Mouse (Mus musculus) megakaryocyte, embryonic 14.5 days (primary cell): ENCODE measurements around the gene Grin2a. TPM values are rescaled to one million over a fixed set of nuclear protein-coding genes. Genes with fewer than 3 reads are reported as not detected.

Experiments
- H3K27me3 ChIP-seq: replicated peaks from 2 replicates; pipeline ENCODE3; 2012; ENCODE audit warnings: inconsistent platforms
- H3K36me3 ChIP-seq: replicated peaks from 2 replicates; pipeline ENCODE3; 2012; ENCODE audit warnings: low read length, inconsistent platforms, mixed read lengths
- H3K4me1 ChIP-seq: 2 replicates; pipeline ENCODE4 v1.6.1; 2012; ENCODE audit warnings: inconsistent platforms
- H3K4me3 ChIP-seq: replicated peaks from 2 replicates; pipeline ENCODE3; 2012; ENCODE audit warnings: moderate library complexity, mild to moderate bottlenecking, inconsistent platforms
- H3K9me3 ChIP-seq: 2 replicates; pipeline ENCODE4 v1.6.1; 2012; ENCODE audit warnings: inconsistent platforms
- FLI1 ChIP-seq: IDR thresholded peaks from 2 replicates; pipeline ENCODE4 v1.6.1; 2012; ENCODE audit warnings: low read length, inconsistent platforms, mixed read lengths
- GATA1 ChIP-seq: IDR thresholded peaks from 3 replicates; pipeline ENCODE4 v1.6.1; 2012; ENCODE audit warnings: mixed read lengths, low read length, inconsistent platforms, borderline replicate concordance
- polyA plus RNA-seq: library from polyadenylated mRNA; stranded (reverse); fragments of >175 nt; gene quantifications from 2 replicates; pipeline ENCODE4 v1.2.3, GENCODE M21; 2012; ENCODE audit warnings: low replicate concordance; ENCODE audit not compliant: insufficient read depth

The Grin2a gene
- polyA plus RNA-seq, 1 experiment, result not detected

DNA sequence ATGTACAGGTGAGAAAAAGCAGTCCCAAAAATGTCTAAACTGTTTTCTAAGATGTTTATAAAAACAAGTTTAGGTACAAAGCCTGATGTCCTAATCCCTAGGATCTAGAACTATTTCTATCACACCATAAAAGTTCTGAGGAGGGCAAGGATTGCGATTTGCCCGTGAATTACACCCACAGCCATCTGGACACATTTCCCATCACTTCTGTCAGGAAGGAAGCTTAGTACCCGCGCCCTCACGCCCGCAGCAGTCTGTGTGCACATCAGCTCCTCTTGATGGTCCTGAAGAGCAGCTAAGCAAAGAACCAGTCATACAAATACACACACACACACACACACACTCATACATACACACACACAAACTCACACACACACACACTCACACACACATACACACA is 252.9 kb downstream of the Grin2a start:
- Histone ChIP-seq H3K4me3 (no peak overlapping the region), H3K36me3 (no peaks in the 10 kb centered on the region), H3K9me3 (peaks cover 19% of the 10 kb centered on the region), H3K27me3 (no peaks in the 10 kb centered on the region), H3K4me1 (no peaks in the 10 kb centered on the region)
- TF ChIP-seq FLI1 (no peak), GATA1 (no peak)

DNA sequence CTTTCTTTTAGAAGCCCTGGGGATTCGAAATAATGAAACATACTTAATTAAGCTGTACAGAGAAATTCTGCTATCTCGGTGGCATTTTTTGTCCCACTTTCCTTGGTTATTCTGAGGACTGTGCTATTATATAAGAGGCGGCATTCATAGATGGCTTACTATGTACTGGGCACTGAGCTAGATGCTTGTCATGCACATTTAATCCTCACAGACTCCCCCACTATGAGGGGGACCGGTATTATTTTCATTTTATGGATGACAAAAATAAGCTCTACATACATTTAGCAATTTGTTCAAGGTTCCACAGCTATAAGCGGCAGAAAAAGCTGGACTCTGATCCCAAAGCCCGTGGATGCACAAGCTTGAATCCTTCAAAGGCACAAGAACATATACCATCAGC is 256.7 kb downstream of the Grin2a start:
- Histone ChIP-seq H3K4me3 (no peak overlapping the region), H3K36me3 (no peaks in the 10 kb centered on the region), H3K27me3 (no peaks in the 10 kb centered on the region), H3K9me3 (peaks cover 38% of the 10 kb centered on the region), H3K4me1 (no peaks in the 10 kb centered on the region)
- no peak for TF ChIP-seq GATA1
- no peak for TF ChIP-seq FLI1

DNA sequence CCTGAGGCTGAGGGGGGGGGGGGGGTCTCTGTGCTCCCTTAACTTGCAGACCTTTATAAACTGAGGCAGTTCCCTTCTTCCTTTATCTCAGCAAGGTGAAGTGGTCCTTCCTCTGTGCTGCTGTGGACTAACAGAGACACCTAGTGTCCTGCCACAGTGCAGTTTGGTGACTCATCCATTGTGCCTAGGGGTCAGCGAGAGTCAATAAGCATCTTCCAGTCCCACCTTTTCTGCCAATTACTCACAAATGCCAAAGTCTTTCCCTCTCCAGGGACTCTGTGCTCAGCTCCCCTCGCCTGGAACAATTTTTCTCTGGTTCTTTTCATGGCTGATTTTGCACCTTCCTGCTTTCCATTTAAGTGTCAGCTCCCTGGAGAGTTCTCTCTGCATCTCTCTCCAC is 258.2 kb downstream of the Grin2a start:
- H3K4me3 ChIP-seq, result no peak overlapping the region
- H3K36me3 ChIP-seq, result no peaks in the 10 kb centered on the region
- H3K9me3 ChIP-seq, result peaks cover 45% of the 10 kb centered on the region
- H3K27me3 ChIP-seq, result no peaks in the 10 kb centered on the region
- no peak for TF ChIP-seq FLI1
- no peak for TF ChIP-seq GATA1
- H3K4me1 ChIP-seq, result no peaks in the 10 kb centered on the region

DNA sequence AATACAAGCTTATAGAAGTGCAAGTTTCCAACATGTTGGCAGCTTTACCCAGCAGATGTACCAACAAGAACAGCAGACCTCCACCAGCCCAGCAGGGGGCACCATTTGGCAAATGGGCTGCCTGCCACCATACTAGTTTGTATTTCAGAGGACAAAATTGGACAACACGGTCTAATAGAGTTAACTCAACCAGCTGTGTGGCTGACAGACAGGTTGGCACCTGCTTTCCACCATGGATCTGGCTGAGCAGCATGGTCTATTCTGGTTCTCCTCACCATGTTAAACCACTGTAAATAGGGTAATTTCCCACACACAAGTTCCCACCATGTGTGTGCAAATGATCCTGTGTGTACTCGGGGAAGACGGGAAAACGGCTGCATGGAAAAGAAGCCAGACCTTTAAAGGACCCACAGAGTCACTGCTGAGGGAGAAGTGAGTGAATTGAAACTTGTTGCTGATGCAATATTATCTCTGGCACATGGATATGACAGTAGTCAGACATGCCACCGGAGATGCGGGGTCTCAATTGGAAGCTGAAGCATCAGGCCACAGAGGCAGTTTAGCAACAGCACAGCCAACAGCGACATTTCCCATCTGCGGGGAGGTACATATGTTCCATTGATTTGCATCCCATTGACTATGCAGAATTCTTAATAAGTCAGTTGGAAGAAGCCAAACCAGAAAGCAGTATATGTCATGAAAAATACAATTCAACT is 259.8 kb downstream of the Grin2a start:
- peaks cover 42% of the 10 kb centered on the region for H3K9me3 ChIP-seq
- TF ChIP-seq GATA1 (no peak), FLI1 (no peak)
- no peaks in the 10 kb centered on the region for H3K4me1 ChIP-seq
- no peak overlapping the region for H3K4me3 ChIP-seq
- H3K36me3 ChIP-seq, result no peaks in the 10 kb centered on the region
- no peaks in the 10 kb centered on the region for H3K27me3 ChIP-seq

DNA sequence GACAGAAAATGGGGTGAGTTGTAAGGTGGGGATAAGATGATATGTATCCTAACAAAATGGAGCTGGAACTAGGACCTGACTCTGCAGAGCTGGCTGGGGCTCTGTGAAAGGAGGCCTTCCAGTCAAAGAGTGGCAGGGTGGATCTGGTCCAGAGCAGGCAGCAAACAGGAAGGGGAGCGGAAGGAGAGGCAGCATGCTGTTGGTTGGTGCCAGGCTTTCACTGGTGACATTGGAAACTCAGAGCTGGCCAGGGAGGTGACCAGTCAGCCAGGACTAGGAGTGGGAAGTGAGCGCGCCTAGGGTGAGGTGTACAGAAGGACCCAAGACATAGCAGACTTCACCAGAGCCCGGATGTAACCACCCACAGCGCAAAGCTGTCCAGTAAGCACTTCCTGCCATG is 267.8 kb downstream of the Grin2a start:
- no peaks in the 10 kb centered on the region for H3K36me3 ChIP-seq
- no peaks in the 10 kb centered on the region for H3K4me1 ChIP-seq
- no peak for TF ChIP-seq FLI1
- no peak for TF ChIP-seq GATA1
- H3K4me3 ChIP-seq, result no peak overlapping the region
- H3K9me3 ChIP-seq, result peaks cover 27% of the 10 kb centered on the region
- H3K27me3 ChIP-seq, result no peaks in the 10 kb centered on the region

DNA sequence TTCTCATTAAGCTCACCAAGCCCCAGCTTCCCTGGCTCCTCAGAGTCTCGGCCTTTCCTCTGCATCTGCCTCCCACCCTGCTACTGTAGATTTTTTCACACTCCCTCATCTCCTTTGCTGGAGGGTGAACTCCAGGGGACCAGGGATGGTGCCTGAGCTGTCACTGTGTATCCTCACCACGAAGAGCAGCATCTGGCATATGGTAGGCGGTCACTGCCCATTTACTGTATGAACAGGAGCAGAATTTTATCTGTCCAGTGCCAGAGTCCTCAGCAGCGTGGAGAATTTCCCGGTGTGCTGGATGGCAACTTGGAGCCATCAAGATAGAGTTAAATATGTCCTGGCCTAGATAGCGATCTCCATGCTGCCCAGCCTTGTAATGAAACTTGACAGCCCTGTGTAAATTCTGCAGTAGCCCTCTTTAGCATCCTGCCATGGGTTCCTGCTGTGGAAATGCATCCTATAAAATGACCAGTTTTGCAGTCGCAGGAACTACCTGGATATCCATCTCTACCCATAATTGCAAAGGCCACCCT is 269.7 kb downstream of the Grin2a start:
- H3K4me3 ChIP-seq, result no peak overlapping the region
- no peaks in the 10 kb centered on the region for H3K4me1 ChIP-seq
- peaks cover 32% of the 10 kb centered on the region for H3K9me3 ChIP-seq
- H3K27me3 ChIP-seq, result no peaks in the 10 kb centered on the region
- H3K36me3 ChIP-seq, result no peaks in the 10 kb centered on the region
- TF ChIP-seq FLI1, result no peak
- no peak for TF ChIP-seq GATA1

DNA sequence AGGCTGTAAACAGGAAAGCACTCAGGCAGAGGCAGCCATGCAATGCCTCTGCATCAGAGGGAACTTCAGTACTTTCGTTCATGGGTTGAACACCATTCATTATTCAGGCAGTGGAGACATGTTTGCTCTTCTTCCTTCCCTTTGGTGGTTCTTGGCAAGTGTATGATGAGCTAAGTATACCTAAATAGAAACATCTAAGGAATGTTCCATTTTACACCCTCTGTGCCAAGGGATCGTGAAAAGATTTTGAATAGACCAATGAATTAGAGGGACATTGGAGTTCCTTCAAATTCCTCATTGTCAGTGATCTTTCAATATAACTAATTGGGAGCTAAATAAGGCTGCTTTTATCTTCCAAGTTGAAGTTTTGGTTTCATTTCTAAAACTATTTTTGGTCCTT is 284.0 kb downstream of the Grin2a start:
- H3K4me1 ChIP-seq, result no peaks in the 10 kb centered on the region
- H3K27me3 ChIP-seq, result no peaks in the 10 kb centered on the region
- no peak overlapping the region for H3K4me3 ChIP-seq
- no peaks in the 10 kb centered on the region for H3K36me3 ChIP-seq
- TF ChIP-seq GATA1, result no peak
- no peak for TF ChIP-seq FLI1
- peaks cover 10% of the 10 kb centered on the region for H3K9me3 ChIP-seq

DNA sequence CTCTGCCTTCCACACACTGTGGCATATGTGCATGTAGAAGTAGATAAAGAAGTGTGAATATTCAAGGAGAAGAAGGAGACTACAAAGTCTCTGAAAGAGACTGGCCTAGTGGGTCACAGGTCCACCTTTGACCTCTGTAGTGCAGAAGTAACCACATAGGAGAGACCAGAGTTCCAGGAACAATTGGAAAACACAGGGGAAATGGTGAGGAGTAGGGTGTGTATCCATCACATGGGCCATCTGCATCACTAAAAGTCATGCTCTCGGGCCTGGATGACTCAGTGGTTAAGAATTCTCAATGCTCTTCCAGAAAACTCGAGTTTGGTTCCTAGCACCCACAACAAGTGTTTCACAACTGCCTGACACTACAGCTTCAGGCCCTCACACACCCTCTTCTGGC is 285.4 kb downstream of the Grin2a start:
- no peak overlapping the region for H3K4me3 ChIP-seq
- H3K4me1 ChIP-seq, result no peaks in the 10 kb centered on the region
- TF ChIP-seq GATA1 (no peak), FLI1 (no peak)
- H3K36me3 ChIP-seq, result no peaks in the 10 kb centered on the region
- no peaks in the 10 kb centered on the region for H3K27me3 ChIP-seq
- 0 out of 2 replicates have a peak, but pooled peaks cover 3% of the 10 kb centered on the region for H3K9me3 ChIP-seq

DNA sequence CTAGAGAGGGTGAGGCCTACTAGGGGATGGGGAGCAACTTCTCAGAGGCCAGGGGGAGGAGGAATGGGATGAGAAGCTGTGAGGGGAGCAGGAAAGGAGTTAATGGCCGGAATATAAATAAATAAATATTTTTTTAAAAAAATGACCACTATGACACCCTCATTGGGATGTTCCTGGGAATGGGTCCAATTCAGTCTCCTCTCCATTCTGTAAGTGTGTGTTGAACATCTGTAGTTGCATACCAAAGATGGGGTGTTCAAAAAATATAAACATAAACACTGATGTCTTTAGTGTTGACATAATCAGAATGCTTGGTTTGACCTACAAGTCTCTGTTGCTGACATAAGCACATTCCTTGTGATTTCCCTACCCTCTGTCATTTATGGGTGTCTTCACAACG is 298.2 kb downstream of the Grin2a start:
- Histone ChIP-seq H3K4me1 (no peaks in the 10 kb centered on the region), H3K9me3 (peaks cover 6% of the 10 kb centered on the region; the same call in 1 of the 2 replicates), H3K36me3 (no peaks in the 10 kb centered on the region), H3K4me3 (no peak overlapping the region), H3K27me3 (no peaks in the 10 kb centered on the region)
- no peak for TF ChIP-seq GATA1
- TF ChIP-seq FLI1, result no peak

DNA sequence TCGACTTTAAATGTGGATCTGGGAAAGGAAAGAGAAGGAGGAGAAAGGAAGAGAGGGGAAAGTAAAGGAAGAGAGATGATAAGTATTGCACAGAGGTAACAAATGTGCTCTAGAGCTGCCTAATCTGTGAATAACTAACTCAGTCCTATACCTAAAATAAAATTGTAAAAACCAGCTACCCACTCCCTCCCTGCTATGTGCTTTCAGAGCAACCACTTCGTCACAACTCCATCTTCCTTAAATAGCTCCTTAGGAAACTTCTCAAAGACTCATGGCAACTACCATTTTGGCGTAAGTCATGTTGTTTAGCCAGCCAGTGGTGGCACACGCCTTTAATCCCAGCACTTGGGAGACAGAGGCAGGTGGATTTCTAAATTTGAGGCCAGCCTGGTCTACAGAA is 301.3 kb downstream of the Grin2a start:
- H3K4me3 ChIP-seq, result no peak overlapping the region
- TF ChIP-seq GATA1 (no peak), FLI1 (no peak)
- H3K36me3 ChIP-seq, result no peaks in the 10 kb centered on the region
- H3K9me3 ChIP-seq, result peaks cover 6% of the 10 kb centered on the region; the same call in 1 of the 2 replicates
- H3K4me1 ChIP-seq, result no peaks in the 10 kb centered on the region
- H3K27me3 ChIP-seq, result no peaks in the 10 kb centered on the region
